Mouse (Mus musculus): Measurements from ENCODE around the gene Thoc6.

DNA sequence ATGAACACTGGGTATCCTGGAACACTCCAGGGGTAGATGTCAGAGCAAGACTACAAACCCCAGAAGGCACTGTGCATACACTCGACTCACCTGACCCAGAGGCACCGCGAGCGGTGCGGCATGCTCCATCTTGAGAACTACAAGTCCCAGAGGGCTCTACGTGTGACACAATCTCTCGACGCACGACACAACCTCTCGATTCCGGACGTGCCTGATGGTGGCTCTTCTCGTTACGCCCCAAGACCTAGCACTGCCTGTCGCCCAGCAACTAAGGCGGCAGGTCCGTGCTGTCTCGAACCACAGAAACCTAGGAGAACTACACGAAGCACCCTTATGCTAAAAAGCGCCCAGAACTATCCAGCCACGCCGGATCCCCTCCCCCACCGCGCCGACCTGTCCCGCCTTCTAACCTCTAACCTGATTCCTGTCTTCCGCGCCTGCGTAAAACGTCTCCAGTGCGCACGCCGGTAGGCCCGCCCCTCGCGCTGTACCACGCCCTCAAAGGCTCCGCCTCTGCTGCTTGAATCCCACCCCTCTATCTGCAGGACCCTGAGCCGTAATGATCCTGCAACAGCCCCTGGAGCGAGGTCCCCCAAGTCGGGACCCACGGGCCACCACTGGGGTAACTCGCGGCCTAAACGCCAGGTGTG is at the start of gene Thoc6, which contains the start of gene Hcfc1r1:
- TF ChIP-seq CTCF (IDR thresholded peaks at IDR 0.05; ENCODE audit: low read depth, low read length) (no peak), POLR2A (IDR thresholded peaks at IDR 0.05; ENCODE audit: extremely low read depth, insufficient read depth, low read length) (peak; percentile 41)
